Mouse (Mus musculus): ENCODE data around the gene Sart3. TPM values are rescaled to one million over a fixed set of nuclear protein-coding genes. Genes with fewer than 3 reads are reported as not detected.
A peak's percentile ranks its signal among the peaks of the same experiment; 100 is the strongest.

Gene Sart3
- polyA plus RNA-seq, 1 experiment from 2014 or later = 25.9 TPM

DNA sequence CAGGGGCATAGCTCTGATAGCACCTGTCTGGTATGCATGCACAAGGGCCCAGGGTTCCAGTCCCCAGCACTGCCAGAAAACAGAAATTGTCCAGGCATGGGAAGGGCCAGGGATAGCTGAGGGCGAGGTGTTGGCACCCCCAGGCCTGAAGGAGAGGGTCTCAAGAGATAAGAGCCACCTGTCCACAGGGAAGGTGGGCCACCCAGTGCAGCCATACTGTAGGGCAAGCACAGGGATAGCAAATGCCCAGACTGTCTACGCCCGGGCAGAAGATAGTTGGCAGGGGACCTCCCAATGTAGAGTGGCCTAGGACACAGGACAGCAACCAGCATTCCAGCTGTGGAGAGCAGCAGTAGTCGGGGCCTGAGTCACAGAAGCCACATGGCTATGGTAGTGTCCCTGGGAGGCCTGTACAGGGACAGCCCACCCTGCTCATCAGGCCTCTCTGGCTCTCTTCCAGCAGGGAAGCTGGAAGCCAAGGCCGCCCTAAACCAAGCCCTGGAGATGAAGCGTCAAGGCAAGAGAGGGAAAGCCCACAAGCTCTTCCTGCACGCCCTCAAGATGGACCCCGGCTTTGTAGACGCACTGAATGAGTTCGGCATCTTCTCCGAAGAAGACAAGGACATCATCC, 34.6 kb downstream of the Sart3 start:
- H3K4me3 ChIP-seq (ENCODE audit: control insufficient read depth in 1 of 2, insufficient read depth in 1 of 2, low read depth in 1 of 2, low read length in 2 of 2) = no peak overlapping the region
- no peaks in the 10 kb centered on the region for H3K9me3 ChIP-seq (ENCODE audit: control insufficient read depth, low read length)
- H3K9ac ChIP-seq (ENCODE audit: low read length) = no peak overlapping the region
- peaks cover 8 to 9% of the 10 kb centered on the region in 2 experiments for H3K4me1 ChIP-seq (ENCODE audit: control insufficient read depth in 2 of 2, insufficient read depth in 2 of 2, low read length in 2 of 2)
- H3K4me2 ChIP-seq (ENCODE audit: low read length) = no peak overlapping the region
- 0 out of 2 replicates have a peak, but pooled peaks cover 2% of the 10 kb centered on the region for H3K27me3 ChIP-seq (ENCODE audit: control insufficient read depth, insufficient read depth, low read length)
- WGBS = 91% methylated on average over 11 of the region's 11 CpGs
- H3K36me3 ChIP-seq (ENCODE audit: control insufficient read depth, insufficient read depth, low read length) = peaks cover 57% of the 10 kb centered on the region
- H3K27ac ChIP-seq (replicated peaks in 1 of 2; ENCODE audit: control insufficient read depth in 1 of 2, insufficient read depth in 1 of 2, low read depth in 2 of 2, low read length in 2 of 2) = no peak overlapping the region
- no peak for ATAC-seq (ENCODE audit: insufficient number of reproducible peaks, insufficient read depth, low FRiP score, low read depth)

DNA sequence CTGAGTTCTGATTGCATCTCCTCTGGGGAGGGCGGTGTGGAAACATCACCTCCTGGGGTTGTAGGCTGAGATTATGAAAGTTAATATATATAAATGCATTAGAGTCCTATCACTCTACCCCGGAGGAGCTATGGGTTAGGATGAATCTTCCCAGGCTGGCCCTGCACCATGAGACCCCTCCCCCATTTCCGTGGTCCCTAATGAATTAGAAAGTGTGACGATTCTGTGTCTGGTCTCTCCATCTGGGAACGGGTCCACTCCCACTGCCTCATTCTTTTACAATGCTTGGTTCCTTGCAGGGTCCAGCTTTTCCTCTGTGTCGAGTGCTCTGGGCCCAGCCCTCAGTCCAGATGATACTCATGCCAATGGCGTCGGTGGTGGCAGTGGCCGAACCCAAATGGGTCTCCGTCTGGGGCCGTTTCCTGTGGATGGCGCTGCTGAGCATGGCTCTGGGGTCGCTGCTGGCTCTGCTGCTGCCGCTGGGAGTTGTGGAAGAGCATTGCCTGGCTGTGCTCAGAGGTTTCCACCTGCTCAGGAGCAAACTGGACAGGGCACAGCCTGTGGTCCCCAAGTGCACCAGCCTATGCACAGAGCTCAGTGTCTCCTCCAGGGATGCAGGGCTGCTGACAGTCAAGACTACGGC, 35.7 kb downstream of the Sart3 start:
- H3K4me2 ChIP-seq (ENCODE audit: low read length) = peak overlapping the region; percentile 85
- WGBS = 44% methylated on average over 15 of the region's 15 CpGs

DNA sequence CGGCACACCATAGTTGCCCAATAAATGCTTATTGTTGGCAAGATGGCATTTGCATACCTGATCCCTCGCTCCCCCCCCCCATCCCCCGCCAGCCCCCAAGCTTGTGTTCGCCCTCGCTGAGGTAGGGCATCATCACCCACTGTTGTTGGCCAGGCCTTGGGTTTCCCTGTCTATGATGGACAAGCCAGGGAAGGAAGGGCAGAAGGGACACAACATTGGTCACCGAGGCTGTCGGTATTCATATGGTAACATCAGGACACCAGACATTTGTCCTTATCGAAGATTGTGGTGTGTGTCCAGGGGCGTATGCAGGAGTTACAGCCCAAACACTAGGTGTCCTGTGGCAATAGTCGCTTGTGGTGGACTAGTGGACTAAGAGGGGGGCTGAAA, 36.2 kb downstream of the Sart3 start:
- WGBS = 2% methylated on average over 10 of the region's 10 CpGs
- H3K36me3 ChIP-seq (ENCODE audit: control insufficient read depth, insufficient read depth, low read length) = peaks cover 41% of the 10 kb centered on the region
- 0 out of 2 replicates have a peak, but pooled peaks have one; percentile 2 for ATAC-seq (ENCODE audit: insufficient number of reproducible peaks, insufficient read depth, low FRiP score, low read depth)

More for the DNA sequence above, 35.7 kb downstream of the Sart3 start:
- ATAC-seq (ENCODE audit: insufficient number of reproducible peaks, insufficient read depth, low FRiP score, low read depth) = no peak
- Histone ChIP-seq H3K4me1 (ENCODE audit: control insufficient read depth in 2 of 2, insufficient read depth in 2 of 2, low read length in 2 of 2) (peaks cover 8 to 9% of the 10 kb centered on the region in 2 experiments), H3K9ac (ENCODE audit: low read length) (peak overlapping the region; percentile 73), H3K4me3 (ENCODE audit: control insufficient read depth in 1 of 2, insufficient read depth in 1 of 2, low read depth in 1 of 2, low read length in 2 of 2) (peak overlapping the region; percentile 71 to 83), H3K27me3 (ENCODE audit: control insufficient read depth, insufficient read depth, low read length) (0 out of 2 replicates have a peak, but pooled peaks cover 3% of the 10 kb centered on the region), H3K9me3 (ENCODE audit: control insufficient read depth, low read length) (no peaks in the 10 kb centered on the region), H3K27ac (replicated peaks in 1 of 2; ENCODE audit: control insufficient read depth in 1 of 2, insufficient read depth in 1 of 2, low read depth in 2 of 2, low read length in 2 of 2) (peak overlapping the region in 1 of 2 experiments; percentile 89; a peak in 1 of 4 replicates), H3K36me3 (ENCODE audit: control insufficient read depth, insufficient read depth, low read length) (peaks cover 46% of the 10 kb centered on the region)

GRCm38 (mm10) chr5:113735345-113736112, 36.8 kb downstream of the Sart3 start, which contains the start of gene Ficd:
Ficd (plus strand) TSS chr5:113735803.
- peak; percentile 95 for ATAC-seq (ENCODE audit: insufficient number of reproducible peaks, insufficient read depth, low FRiP score, low read depth)
- H3K9me3 ChIP-seq (ENCODE audit: control insufficient read depth, low read length) = no peaks in the 10 kb centered on the region
- H3K4me2 ChIP-seq (ENCODE audit: low read length) = peak within 1 kb of the TSS; percentile 85
- peaks cover 8 to 9% of the 10 kb centered on the region in 2 experiments for H3K4me1 ChIP-seq (ENCODE audit: control insufficient read depth in 2 of 2, insufficient read depth in 2 of 2, low read length in 2 of 2)
- peak within 1 kb of the TSS; percentile 73 for H3K9ac ChIP-seq (ENCODE audit: low read length)
- H3K36me3 ChIP-seq (ENCODE audit: control insufficient read depth, insufficient read depth, low read length) = peaks cover 35% of the 10 kb centered on the region
- peak within 1 kb of the TSS; percentile 71 to 83 for H3K4me3 ChIP-seq (ENCODE audit: control insufficient read depth in 1 of 2, insufficient read depth in 1 of 2, low read depth in 1 of 2, low read length in 2 of 2)
- peak within 1 kb of the TSS; percentile 79 to 89 for H3K27ac ChIP-seq (replicated peaks in 1 of 2; ENCODE audit: control insufficient read depth in 1 of 2, insufficient read depth in 1 of 2, low read depth in 2 of 2, low read length in 2 of 2)
- 0 out of 2 replicates have a peak, but pooled peaks cover 3% of the 10 kb centered on the region for H3K27me3 ChIP-seq (ENCODE audit: control insufficient read depth, insufficient read depth, low read length)
- 1% methylated on average over 71 of the region's 71 CpGs for WGBS

More for the DNA sequence above, 36.2 kb downstream of the Sart3 start:
- Histone ChIP-seq H3K9ac (ENCODE audit: low read length) (peak overlapping the region; percentile 73), H3K4me2 (ENCODE audit: low read length) (peak overlapping the region; percentile 85), H3K4me1 (ENCODE audit: control insufficient read depth in 2 of 2, insufficient read depth in 2 of 2, low read length in 2 of 2) (peaks cover 8 to 9% of the 10 kb centered on the region in 2 experiments), H3K9me3 (ENCODE audit: control insufficient read depth, low read length) (no peaks in the 10 kb centered on the region), H3K4me3 (ENCODE audit: control insufficient read depth in 1 of 2, insufficient read depth in 1 of 2, low read depth in 1 of 2, low read length in 2 of 2) (peak overlapping the region; percentile 71 to 83), H3K27me3 (ENCODE audit: control insufficient read depth, insufficient read depth, low read length) (0 out of 2 replicates have a peak, but pooled peaks cover 3% of the 10 kb centered on the region), H3K27ac (replicated peaks in 1 of 2; ENCODE audit: control insufficient read depth in 1 of 2, insufficient read depth in 1 of 2, low read depth in 2 of 2, low read length in 2 of 2) (peak overlapping the region; percentile 74 to 89)

DNA sequence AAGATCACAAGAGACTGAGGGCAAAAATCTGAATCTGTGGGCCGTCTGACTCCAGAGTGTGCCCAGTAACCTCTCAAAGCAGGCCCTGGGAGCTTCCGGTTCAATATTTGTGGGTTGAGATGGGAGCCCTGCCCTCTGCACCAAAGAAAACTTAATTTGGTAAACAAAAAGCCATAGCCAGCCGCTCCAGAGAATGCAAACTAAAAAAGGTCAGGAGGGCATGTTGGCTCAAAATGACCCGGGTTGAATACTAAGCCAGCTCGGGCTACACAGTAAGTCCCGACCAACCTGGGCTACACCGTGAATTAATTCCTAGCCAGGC, 37.3 kb downstream of the Sart3 start:
- peak overlapping the region; percentile 73 for H3K9ac ChIP-seq (ENCODE audit: low read length)
- WGBS = 35% methylated on average over 7 of the region's 7 CpGs
- H3K9me3 ChIP-seq (ENCODE audit: control insufficient read depth, low read length) = no peaks in the 10 kb centered on the region
- peaks cover 29% of the 10 kb centered on the region for H3K36me3 ChIP-seq (ENCODE audit: control insufficient read depth, insufficient read depth, low read length)
- 0 out of 2 replicates have a peak, but pooled peaks cover 3% of the 10 kb centered on the region for H3K27me3 ChIP-seq (ENCODE audit: control insufficient read depth, insufficient read depth, low read length)
- H3K4me2 ChIP-seq (ENCODE audit: low read length) = peak overlapping the region; percentile 85
- 0 out of 2 replicates have a peak, but pooled peaks have one; percentile 4 for ATAC-seq (ENCODE audit: insufficient number of reproducible peaks, insufficient read depth, low FRiP score, low read depth)
- H3K4me1 ChIP-seq (ENCODE audit: control insufficient read depth in 2 of 2, insufficient read depth in 2 of 2, low read length in 2 of 2) = peaks cover 8 to 9% of the 10 kb centered on the region in 2 experiments
- peak overlapping the region; percentile 79 to 89 for H3K27ac ChIP-seq (replicated peaks in 1 of 2; ENCODE audit: control insufficient read depth in 1 of 2, insufficient read depth in 1 of 2, low read depth in 2 of 2, low read length in 2 of 2)
- peak overlapping the region; percentile 71 to 83 for H3K4me3 ChIP-seq (ENCODE audit: control insufficient read depth in 1 of 2, insufficient read depth in 1 of 2, low read depth in 1 of 2, low read length in 2 of 2)

GRCm38 (mm10) chr5:113734376-113734775, 37.9 kb downstream of the Sart3 start:
- Histone ChIP-seq H3K36me3 (ENCODE audit: control insufficient read depth, insufficient read depth, low read length) (peaks cover 23% of the 10 kb centered on the region), H3K27ac (replicated peaks in 1 of 2; ENCODE audit: control insufficient read depth in 1 of 2, insufficient read depth in 1 of 2, low read depth in 2 of 2, low read length in 2 of 2) (no peak overlapping the region), H3K4me2 (ENCODE audit: low read length) (no peak overlapping the region), H3K27me3 (ENCODE audit: control insufficient read depth, insufficient read depth, low read length) (0 out of 2 replicates have a peak, but pooled peaks cover 3% of the 10 kb centered on the region), H3K9me3 (ENCODE audit: control insufficient read depth, low read length) (no peaks in the 10 kb centered on the region), H3K9ac (ENCODE audit: low read length) (no peak overlapping the region), H3K4me1 (ENCODE audit: control insufficient read depth in 2 of 2, insufficient read depth in 2 of 2, low read length in 2 of 2) (peaks cover 8 to 9% of the 10 kb centered on the region in 2 experiments), H3K4me3 (ENCODE audit: control insufficient read depth in 1 of 2, insufficient read depth in 1 of 2, low read depth in 1 of 2, low read length in 2 of 2) (no peak overlapping the region)
- ATAC-seq (ENCODE audit: insufficient number of reproducible peaks, insufficient read depth, low FRiP score, low read depth) = no peak
- 63% methylated on average over 5 of the region's 5 CpGs for WGBS

DNA sequence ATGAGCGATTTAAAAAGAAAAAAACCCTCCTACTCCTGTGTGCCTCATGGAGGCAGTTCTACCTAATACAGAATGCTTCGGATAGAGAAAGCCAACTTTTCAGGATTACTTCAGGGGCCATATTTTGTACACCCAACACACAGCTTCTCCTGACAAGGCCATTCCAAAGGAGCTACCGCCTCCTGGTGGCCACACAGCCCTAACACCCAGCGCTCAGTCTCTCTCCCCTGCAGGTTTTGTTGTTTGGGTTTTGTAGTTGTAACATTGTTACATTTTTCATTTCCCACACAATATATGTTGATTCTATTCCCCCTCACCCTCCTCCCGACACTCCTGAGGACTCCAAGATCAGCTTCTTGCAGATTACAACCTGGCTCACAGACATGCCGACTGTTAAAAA, 40.1 kb downstream of the Sart3 start:
- 27% methylated on average over 6 of the region's 6 CpGs for WGBS
- Histone ChIP-seq H3K9ac (ENCODE audit: low read length) (no peak overlapping the region), H3K4me1 (ENCODE audit: control insufficient read depth in 2 of 2, insufficient read depth in 2 of 2, low read length in 2 of 2) (peaks cover 8 to 9% of the 10 kb centered on the region in 2 experiments), H3K9me3 (ENCODE audit: control insufficient read depth, low read length) (no peaks in the 10 kb centered on the region), H3K27me3 (ENCODE audit: control insufficient read depth, insufficient read depth, low read length) (peaks cover 4% of the 10 kb centered on the region; the same call in 1 of the 2 replicates), H3K27ac (replicated peaks in 1 of 2; ENCODE audit: control insufficient read depth in 1 of 2, insufficient read depth in 1 of 2, low read depth in 2 of 2, low read length in 2 of 2) (no peak overlapping the region), H3K4me2 (ENCODE audit: low read length) (no peak overlapping the region), H3K4me3 (ENCODE audit: control insufficient read depth in 1 of 2, insufficient read depth in 1 of 2, low read depth in 1 of 2, low read length in 2 of 2) (no peak overlapping the region), H3K36me3 (ENCODE audit: control insufficient read depth, insufficient read depth, low read length) (peaks cover 1% of the 10 kb centered on the region; the same call in 1 of the 2 replicates)
- ATAC-seq (ENCODE audit: insufficient number of reproducible peaks, insufficient read depth, low FRiP score, low read depth) = no peak

Data from heart, embryonic 14.5 days (tissue).